Comparison of ENCODE assay signal across 30 mouse cellular contexts in genomic region chr1:165441201-165441600, GRCm38 (mm10). TPM values are rescaled to one million over a fixed set of nuclear protein-coding genes. Genes with fewer than 3 reads are reported as not detected.
DNase-seq lines count a peak whose midpoint lies in the region; ATAC-seq and TF ChIP-seq lines count a peak whose summit lies in the region.
"Had no signal": no experiment of that assay in that cellular context is flagged by ENCODE, and none has a peak within 500 bp of the region (broad histone marks: within the 10 kb centered on the region; RNA-seq: fewer than 3 reads in every experiment).

No protein-coding gene starts in this region.

- no peaks in the 10 kb centered on the region for H3K36me3 ChIP-seq in kidney, embryonic 15.5 days
- no peaks in the 10 kb centered on the region for H3K36me3 ChIP-seq in lung, embryonic 16.5 days (ENCODE audit: control insufficient read depth, insufficient read depth, low read length)
- H3K36me3 ChIP-seq in lung, postnatal 0 days (ENCODE audit: insufficient read depth, low read length): no peaks in the 10 kb centered on the region
- H3K36me3 ChIP-seq in embryonic facial prominence, embryonic 15.5 days: no peaks in the 10 kb centered on the region
- H3K36me3 ChIP-seq in hindbrain, postnatal 0 days (ENCODE audit: insufficient read depth, low read length): no peaks in the 10 kb centered on the region
- H3K36me3 ChIP-seq: forebrain, embryonic 12.5 days; limb, embryonic 12.5 days; neural tube, embryonic 12.5 days had no signal

- TF ChIP-seq EP300 in lung, postnatal 0 days (IDR thresholded peaks at IDR 0.05): no peak

- H3K4me2 ChIP-seq in kidney, embryonic 15.5 days: no peak overlapping the region
- H3K4me2 ChIP-seq in lung, embryonic 16.5 days (ENCODE audit: low read depth, low read length): no peak overlapping the region
- no peak overlapping the region for H3K4me2 ChIP-seq in lung, postnatal 0 days (replicated peaks; ENCODE audit: low read depth, low read length)
- no peak overlapping the region for H3K4me2 ChIP-seq in embryonic facial prominence, embryonic 15.5 days (replicated peaks)
- no peak overlapping the region for H3K4me2 ChIP-seq in hindbrain, postnatal 0 days (ENCODE audit: low read depth, low read length)
- H3K4me2 ChIP-seq: forebrain, embryonic 12.5 days; heart, embryonic 11.5 days; hindbrain, embryonic 14.5 days; limb, embryonic 12.5 days; neural tube, embryonic 12.5 days had no signal

- ATAC-seq in kidney, embryonic 15.5 days (replicated peaks; ENCODE audit: low FRiP score): 0 out of 2 replicates have a peak, but pooled peaks have one; percentile 12
- ATAC-seq in lung, embryonic 16.5 days (ENCODE audit: low read depth): 0 out of 2 replicates have a peak, but pooled peaks have one; percentile 34
- no peak; the same call in 1 of the 2 replicates for ATAC-seq in lung, postnatal 0 days
- peak; percentile 43; the same call in 1 of the 2 replicates for ATAC-seq in embryonic facial prominence, embryonic 15.5 days (ENCODE audit: insufficient number of reproducible peaks, low FRiP score, low TSS enrichment, low read depth)
- ATAC-seq in erythroblast, adult 5-6 weeks (replicated peaks; ENCODE audit: low FRiP score, poor library complexity, severe bottlenecking): peak; percentile 60; the same call in 1 of the 2 replicates
- no peak for ATAC-seq in hindbrain, postnatal 0 days
- ATAC-seq: inflammation-experienced regulatory T-cells, adult 6 months had no signal

- H3K9ac ChIP-seq in kidney, embryonic 15.5 days: no peak overlapping the region
- H3K9ac ChIP-seq in lung, embryonic 16.5 days (ENCODE audit: low read length): no peak overlapping the region
- H3K9ac ChIP-seq in lung, postnatal 0 days (replicated peaks; ENCODE audit: low read depth): no peak overlapping the region
- H3K9ac ChIP-seq in embryonic facial prominence, embryonic 15.5 days: no peak overlapping the region
- H3K9ac ChIP-seq in hindbrain, postnatal 0 days (replicated peaks; ENCODE audit: low read length): no peak overlapping the region
- H3K9ac ChIP-seq: forebrain, embryonic 12.5 days; hindbrain, embryonic 14.5 days; limb, embryonic 12.5 days; neural tube, embryonic 12.5 days had no signal

- no peak overlapping the region for H3K27ac ChIP-seq in kidney, embryonic 15.5 days
- no peak overlapping the region for H3K27ac ChIP-seq in lung, embryonic 16.5 days (ENCODE audit: low read length)
- H3K27ac ChIP-seq in lung, postnatal 0 days (ENCODE audit: low read length): no peak overlapping the region
- no peak overlapping the region for H3K27ac ChIP-seq in embryonic facial prominence, embryonic 15.5 days (replicated peaks)
- no peak overlapping the region for H3K27ac ChIP-seq in hindbrain, postnatal 0 days
- H3K27ac ChIP-seq: forebrain, embryonic 12.5 days; hindbrain, embryonic 14.5 days; layer of hippocampus, adult 2 months; left cerebral cortex, adult 2 months; limb, embryonic 12.5 days; neural tube, embryonic 12.5 days had no signal

- H3K27me3 ChIP-seq in kidney, embryonic 15.5 days: no peaks in the 10 kb centered on the region
- H3K27me3 ChIP-seq in lung, embryonic 16.5 days (ENCODE audit: control insufficient read depth, insufficient read depth, low read depth, low read length): no peaks in the 10 kb centered on the region
- no peaks in the 10 kb centered on the region for H3K27me3 ChIP-seq in lung, postnatal 0 days (replicated peaks; ENCODE audit: insufficient read depth, low read length)
- H3K27me3 ChIP-seq in embryonic facial prominence, embryonic 15.5 days: no peaks in the 10 kb centered on the region
- no peaks in the 10 kb centered on the region for H3K27me3 ChIP-seq in hindbrain, postnatal 0 days (ENCODE audit: insufficient read depth, low read length)
- H3K27me3 ChIP-seq: forebrain, embryonic 12.5 days; limb, embryonic 12.5 days; megakaryocyte, embryonic 14.5 days; neural tube, embryonic 12.5 days had no signal

- peaks cover 9% of the 10 kb centered on the region for H3K4me1 ChIP-seq in kidney, embryonic 15.5 days
- H3K4me1 ChIP-seq in lung, embryonic 16.5 days (replicated peaks; ENCODE audit: control insufficient read depth, insufficient read depth, low read length): no peaks in the 10 kb centered on the region
- no peaks in the 10 kb centered on the region for H3K4me1 ChIP-seq in lung, postnatal 0 days (ENCODE audit: insufficient read depth, low read depth, low read length)
- H3K4me1 ChIP-seq in embryonic facial prominence, embryonic 15.5 days: peaks cover 8% of the 10 kb centered on the region; the same call in 1 of the 2 replicates
- no peaks in the 10 kb centered on the region for H3K4me1 ChIP-seq in hindbrain, postnatal 0 days (ENCODE audit: insufficient read depth, low read length)
- H3K4me1 ChIP-seq: forebrain, embryonic 12.5 days; limb, embryonic 12.5 days; neural tube, embryonic 12.5 days had no signal

- H3K4me3 ChIP-seq in kidney, embryonic 15.5 days (replicated peaks): no peak overlapping the region
- H3K4me3 ChIP-seq in lung, embryonic 16.5 days (ENCODE audit: low read length): no peak overlapping the region
- H3K4me3 ChIP-seq in lung, postnatal 0 days (ENCODE audit: low read depth, low read length): no peak overlapping the region
- no peak overlapping the region for H3K4me3 ChIP-seq in embryonic facial prominence, embryonic 15.5 days (replicated peaks)
- H3K4me3 ChIP-seq in hindbrain, postnatal 0 days (ENCODE audit: low read length): no peak overlapping the region
- H3K4me3 ChIP-seq: forebrain, embryonic 12.5 days; layer of hippocampus, adult 2 months; left cerebral cortex, adult 2 months; limb, embryonic 12.5 days; megakaryocyte, embryonic 14.5 days; myocyte; neural tube, embryonic 12.5 days had no signal

- no peaks in the 10 kb centered on the region for H3K9me3 ChIP-seq in kidney, embryonic 15.5 days (replicated peaks)
- H3K9me3 ChIP-seq in lung, embryonic 16.5 days (ENCODE audit: control insufficient read depth, low read length): no peaks in the 10 kb centered on the region
- no peaks in the 10 kb centered on the region for H3K9me3 ChIP-seq in lung, postnatal 0 days (ENCODE audit: low read length)
- no peaks in the 10 kb centered on the region; the same call in 1 of the 2 replicates for H3K9me3 ChIP-seq in embryonic facial prominence, embryonic 15.5 days (replicated peaks)
- peaks cover 6% of the 10 kb centered on the region for H3K9me3 ChIP-seq in hindbrain, postnatal 0 days (ENCODE audit: low read length)
- H3K9me3 ChIP-seq: forebrain, embryonic 12.5 days; limb, embryonic 12.5 days; neural tube, embryonic 12.5 days had no signal

- no peak for TF ChIP-seq CTCF in lung, postnatal 0 days (IDR thresholded peaks at IDR 0.05)
- TF ChIP-seq CTCF in hindbrain, postnatal 0 days (IDR thresholded peaks at IDR 0.05; ENCODE audit: low read depth): no peak

- no peak for DNase-seq in kidney, adult 8-10 months
- DNase-seq in lung, postnatal 0 days (ENCODE audit: low spot score): no peak
- no peak for DNase-seq in hindbrain, postnatal 0 days (ENCODE audit: low spot score)
- DNase-seq in ovary, postnatal 14 days (ENCODE audit: low spot score): no peak
- DNase-seq: adrenal gland, postnatal 25 days; B cell, adult 2 months; cerebellum, postnatal 14 days; gastrocnemius, postnatal 25 days; heart, postnatal 4 days; kidney, adult 11 months; kidney, postnatal 36 days; lung, postnatal 36 days; thymus, postnatal 14 days had no signal

RNA-seq across cellular contexts. Expression of gene Dcaf6, which starts 19.1 kb away (rescaled TPM):
- 15.6 and 18.1 TPM in 2 replicates for polyA plus RNA-seq in kidney, embryonic 15.5 days (2015; fragmentation: Nextera tagmentation; extraction: Ambion mirVana)
- 15.9 and 18.9 TPM in 2 replicates for polyA plus RNA-seq in lung, embryonic 16.5 days (2015; fragmentation: Nextera tagmentation; extraction: Ambion mirVana)
- polyA plus RNA-seq in lung, postnatal 0 days (2015; fragmentation: Nextera tagmentation; extraction: Ambion mirVana): 22.2 and 22.3 TPM in 2 replicates
- polyA plus RNA-seq in embryonic facial prominence, embryonic 15.5 days (2015; fragmentation: Nextera tagmentation; extraction: Ambion mirVana): 17.8 and 19.8 TPM in 2 replicates
- total RNA-seq in erythroblast, adult 5-6 weeks (2015; ENCODE audit: low replicate concordance): 279 and 286 TPM in 2 replicates
- total RNA-seq in erythroblast, adult 5-6 weeks (2017; ENCODE audit: low replicate concordance): 422 and 486 TPM in 2 replicates
- 32.9 and 33.5 TPM in 2 replicates for total RNA-seq in hindbrain, postnatal 0 days (2014; rRNA removed)
- polyA plus RNA-seq in hindbrain, postnatal 0 days (2015; fragmentation: Nextera tagmentation; extraction: Ambion mirVana): 19.2 and 20.6 TPM in 2 replicates

RNA-seq across cellular contexts. Expression of gene Mpc2, which starts 19.2 kb away (rescaled TPM):
- polyA plus RNA-seq in kidney, embryonic 15.5 days (2015; fragmentation: Nextera tagmentation; extraction: Ambion mirVana): 258 and 309 TPM in 2 replicates
- polyA plus RNA-seq in lung, embryonic 16.5 days (2015; fragmentation: Nextera tagmentation; extraction: Ambion mirVana): 137 and 144 TPM in 2 replicates
- polyA plus RNA-seq in lung, postnatal 0 days (2015; fragmentation: Nextera tagmentation; extraction: Ambion mirVana): 225 and 235 TPM in 2 replicates
- polyA plus RNA-seq in embryonic facial prominence, embryonic 15.5 days (2015; fragmentation: Nextera tagmentation; extraction: Ambion mirVana): 146 and 151 TPM in 2 replicates
- 195 and 257 TPM in 2 replicates for total RNA-seq in erythroblast, adult 5-6 weeks (2015; ENCODE audit: low replicate concordance)
- 180 and 286 TPM in 2 replicates for total RNA-seq in erythroblast, adult 5-6 weeks (2017; ENCODE audit: low replicate concordance)
- 140 and 146 TPM in 2 replicates for total RNA-seq in hindbrain, postnatal 0 days (2014; rRNA removed)
- 282 and 291 TPM in 2 replicates for polyA plus RNA-seq in hindbrain, postnatal 0 days (2015; fragmentation: Nextera tagmentation; extraction: Ambion mirVana)

RNA-seq across cellular contexts. Expression of gene Adcy10, which starts 43.8 kb away (rescaled TPM):
- 0.23 and 0.31 TPM in 2 replicates for polyA plus RNA-seq in kidney, embryonic 15.5 days (2015; fragmentation: Nextera tagmentation; extraction: Ambion mirVana)
- not detected in 2 replicates for polyA plus RNA-seq in lung, embryonic 16.5 days (2015; fragmentation: Nextera tagmentation; extraction: Ambion mirVana)
- polyA plus RNA-seq in lung, postnatal 0 days (2015; fragmentation: Nextera tagmentation; extraction: Ambion mirVana): not detected in 2 replicates
- polyA plus RNA-seq in embryonic facial prominence, embryonic 15.5 days (2015; fragmentation: Nextera tagmentation; extraction: Ambion mirVana): not detected in 2 replicates
- 4.4 TPM in 1 of 2 replicates, not detected in the other for total RNA-seq in erythroblast, adult 5-6 weeks (2015; ENCODE audit: low replicate concordance)
- 0.60 and 2.8 TPM in 2 replicates for total RNA-seq in erythroblast, adult 5-6 weeks (2017; ENCODE audit: low replicate concordance)
- 0.78 TPM in 1 of 2 replicates, not detected in the other for total RNA-seq in hindbrain, postnatal 0 days (2014; rRNA removed)
- polyA plus RNA-seq in hindbrain, postnatal 0 days (2015; fragmentation: Nextera tagmentation; extraction: Ambion mirVana): 0.06 and 0.33 TPM in 2 replicates
- total RNA-seq: gastrocnemius, adult 18-20 months; midbrain, postnatal 0 days had no signal
- polyA plus RNA-seq: heart, embryonic 11.5 days; heart, postnatal 0 days; inflammation-experienced regulatory T-cells, adult 6 months; myocyte had no signal

Comparison
In these comparisons a context has a peak if more than half of its experiments do, and no peak if none do; other contexts are left out.
1. ATAC-seq: peak in kidney, embryonic 15.5 days (single experiment), lung, embryonic 16.5 days (single experiment), embryonic facial prominence, embryonic 15.5 days (single experiment) and erythroblast, adult 5-6 weeks (single experiment); none in lung, postnatal 0 days (single experiment) and hindbrain, postnatal 0 days (single experiment).